Comparison of ENCODE assay signal across 8 mouse cellular contexts in the genomic region with DNA sequence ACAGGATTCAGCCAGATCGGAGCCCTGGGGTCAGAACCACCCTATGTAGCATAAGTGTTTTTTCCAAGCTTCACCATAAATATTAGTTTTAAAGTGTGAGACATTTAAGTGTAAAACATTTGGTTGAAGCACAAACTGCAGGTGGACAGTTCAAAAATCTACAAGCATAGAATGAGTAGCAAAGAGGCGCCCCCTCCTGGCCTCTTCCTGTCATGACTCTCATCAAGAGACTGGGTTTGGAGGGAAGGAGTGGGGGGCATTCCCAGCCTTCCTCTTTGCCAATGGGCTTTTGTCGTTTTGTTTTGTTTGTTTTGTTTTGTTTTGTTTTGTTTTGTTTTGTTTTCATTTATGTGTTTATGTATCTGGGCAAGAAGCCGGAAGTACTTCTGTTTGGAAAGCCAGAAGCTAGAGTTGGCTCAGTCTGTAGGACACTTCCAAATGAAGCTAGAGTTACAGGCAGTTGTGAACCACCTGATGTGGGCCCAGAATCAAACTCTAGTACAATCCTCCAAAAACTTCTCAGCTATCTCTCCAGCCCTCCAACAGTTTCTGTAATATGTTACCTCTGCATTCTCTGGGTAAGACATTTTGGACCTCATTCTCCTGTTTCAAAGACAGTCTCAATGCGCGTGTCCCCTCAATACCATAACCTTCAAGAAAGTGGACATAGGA. TPM values are rescaled to one million over a fixed set of nuclear protein-coding genes. Genes with fewer than 3 reads are reported as not detected.
DNase-seq lines count a peak whose midpoint lies in the region; ATAC-seq and TF ChIP-seq lines count a peak whose summit lies in the region.
"Had no signal": no experiment of that assay in that cellular context is flagged by ENCODE, and none has a peak within 500 bp of the region (broad histone marks: within the 10 kb centered on the region; RNA-seq: fewer than 3 reads in every experiment).

No protein-coding gene starts in this region.

- no peak overlapping the region for H3K9ac ChIP-seq in midbrain, embryonic 16.5 days (ENCODE audit: low read depth, low read length)
- no peak overlapping the region for H3K9ac ChIP-seq in liver, adult 2 months (ENCODE audit: low read depth, low read length)
- H3K9ac ChIP-seq: limb, embryonic 12.5 days had no signal

- no peak overlapping the region for H3K4me3 ChIP-seq in midbrain, embryonic 10.5 days
- no peak overlapping the region for H3K4me3 ChIP-seq in midbrain, embryonic 16.5 days (ENCODE audit: low read depth, low read length)
- H3K4me3 ChIP-seq in liver, adult 2 months (ENCODE audit: insufficient read depth, low read depth, low read length), result no peak overlapping the region
- H3K4me3 ChIP-seq: limb, embryonic 12.5 days had no signal

- DNase-seq in midbrain, embryonic 10.5 days (ENCODE audit: low spot score), result peak; percentile 61
- DNase-seq in T-cell, adult 2 months (ENCODE audit: low spot score), result peak; percentile 65
- DNase-seq in cerebellum, postnatal 36 days, result peak; percentile 51 to 53
- DNase-seq in heart, postnatal 10 days, result peak; percentile 72 to 82
- peak; percentile 51 for DNase-seq in liver, adult 2 months (ENCODE audit: extremely low read depth, low read depth, low spot score)
- peak; percentile 51 for DNase-seq in right cerebral cortex, adult 18-20 months

- H3K4me2 ChIP-seq in midbrain, embryonic 16.5 days (ENCODE audit: low read length), result no peak overlapping the region

- H3K9me3 ChIP-seq in midbrain, embryonic 10.5 days (replicated peaks), result no peaks in the 10 kb centered on the region
- no peaks in the 10 kb centered on the region for H3K9me3 ChIP-seq in midbrain, embryonic 16.5 days (replicated peaks; ENCODE audit: control insufficient read depth, low read length, poor library complexity, severe bottlenecking)
- H3K9me3 ChIP-seq: limb, embryonic 12.5 days had no signal

- intact Hi-C loops in heart, postnatal 10 days (cut with DNase I), result loop anchor here (2.0 to 5.0 kb wide), 3 partner anchors 17 to 157 kb away; no protein-coding TSS in a partner anchor

- H3K27ac ChIP-seq in midbrain, embryonic 10.5 days (replicated peaks), result no peak overlapping the region
- no peak overlapping the region for H3K27ac ChIP-seq in midbrain, embryonic 16.5 days (ENCODE audit: low read length)
- H3K27ac ChIP-seq in liver, adult 2 months (replicated peaks; ENCODE audit: insufficient read depth, low read depth, low read length), result no peak overlapping the region
- H3K27ac ChIP-seq: limb, embryonic 12.5 days had no signal

- TF ChIP-seq POLR2A in liver, adult 2 months (IDR thresholded peaks at IDR 0.05; ENCODE audit: extremely low read depth, insufficient read depth, low read length), result no peak

- peak; percentile 44; the same call in 1 of the 2 replicates for TF ChIP-seq CTCF in liver, adult 2 months (IDR thresholded peaks at IDR 0.05; ENCODE audit: low read depth, low read length)

- H3K79me2 ChIP-seq in liver, adult 2 months (ENCODE audit: control insufficient read depth, insufficient read depth, low read length), result peaks cover 3% of the 10 kb centered on the region; the same call in 1 of the 2 replicates

- peaks cover 11% of the 10 kb centered on the region for H3K4me1 ChIP-seq in midbrain, embryonic 10.5 days
- peaks cover 3% of the 10 kb centered on the region for H3K4me1 ChIP-seq in midbrain, embryonic 16.5 days (ENCODE audit: control insufficient read depth, insufficient read depth, low read length)
- peaks cover 2% of the 10 kb centered on the region; the same call in 1 of the 2 replicates for H3K4me1 ChIP-seq in liver, adult 2 months (ENCODE audit: control insufficient read depth, insufficient read depth, low read length)
- H3K4me1 ChIP-seq: limb, embryonic 12.5 days had no signal

- no peaks in the 10 kb centered on the region for H3K27me3 ChIP-seq in midbrain, embryonic 10.5 days (ENCODE audit: low read depth, poor library complexity, severe bottlenecking)
- H3K27me3 ChIP-seq in midbrain, embryonic 16.5 days (ENCODE audit: control insufficient read depth, insufficient read depth, low read depth, low read length), result no peaks in the 10 kb centered on the region
- H3K27me3 ChIP-seq in liver, adult 2 months (ENCODE audit: control insufficient read depth, insufficient read depth, low read length), result no peaks in the 10 kb centered on the region
- H3K27me3 ChIP-seq: limb, embryonic 12.5 days had no signal

- ATAC-seq in midbrain, embryonic 16.5 days, result no peak

- WGBS in midbrain, embryonic 10.5 days, result 57% methylated on average over 6 of the region's 6 CpGs
- 58% methylated on average over 6 of the region's 6 CpGs for WGBS in midbrain, embryonic 16.5 days
- 57% methylated on average over 6 of the region's 6 CpGs for WGBS in liver, adult 2 months

- H3K36me3 ChIP-seq in midbrain, embryonic 10.5 days, result no peaks in the 10 kb centered on the region
- no peaks in the 10 kb centered on the region for H3K36me3 ChIP-seq in midbrain, embryonic 16.5 days (ENCODE audit: control insufficient read depth, insufficient read depth, low read length)
- peaks cover 2% of the 10 kb centered on the region; the same call in 1 of the 2 replicates for H3K36me3 ChIP-seq in liver, adult 2 months (ENCODE audit: control insufficient read depth, insufficient read depth, low read length)

RNA-seq across cellular contexts. Expression of gene Cdk5rap1, which starts 1.3 kb away (rescaled TPM):
- polyA plus RNA-seq in midbrain, embryonic 10.5 days (2016; fragmentation: Nextera tagmentation; extraction: Ambion mirVana), result 14.2 and 15.9 TPM in 2 replicates
- polyA plus RNA-seq in midbrain, embryonic 16.5 days (2015; fragmentation: Nextera tagmentation; extraction: Ambion mirVana), result 12.2 and 16.3 TPM in 2 replicates
- total RNA-seq in heart, postnatal 10 days (2021), result 10 to 100 TPM; 13.6 to 16.3 TPM
- 21.8 and 28.8 TPM in 2 replicates for total RNA-seq in liver, adult 2 months (2014; rRNA removed)
- polyA plus RNA-seq in liver, adult 2 months (2012; rRNA removed), result 10.5 and 11.0 TPM in 2 replicates

RNA-seq across cellular contexts. Expression of gene Snta1, which starts 33.8 kb away (rescaled TPM):
- 3.0 and 5.1 TPM in 2 replicates for polyA plus RNA-seq in midbrain, embryonic 10.5 days (2016; fragmentation: Nextera tagmentation; extraction: Ambion mirVana)
- 9.2 and 12.3 TPM in 2 replicates for polyA plus RNA-seq in midbrain, embryonic 16.5 days (2015; fragmentation: Nextera tagmentation; extraction: Ambion mirVana)
- total RNA-seq in heart, postnatal 10 days (2021), result 100 to 1,000 TPM in 1 of 2 experiments, 10 to 100 TPM in 1; 82.6 to 106 TPM
- total RNA-seq in liver, adult 2 months (2014; rRNA removed), result 10.3 and 11.3 TPM in 2 replicates
- polyA plus RNA-seq in liver, adult 2 months (2012; rRNA removed), result 21.4 and 24.7 TPM in 2 replicates
